Mouse (Mus musculus) CH12.LX (cell line): Measurements from ENCODE around the gene Cdk13. TPM values are rescaled to one million over a fixed set of nuclear protein-coding genes. Genes with fewer than 3 reads are reported as not detected.

ENCODE experiments used
- DNase-seq: peaks from one replicate; pipeline ENCODE4 v3.0.0-alpha.2; 2013; ENCODE audit errors: extremely low read depth
- H3K27ac ChIP-seq: 2 replicates; pipeline ENCODE4 v1.5.1; 2012; ENCODE audit warnings: low read depth, mild to moderate bottlenecking, control low read depth, moderate library complexity; ENCODE audit not compliant: insufficient read depth
- H3K27me3 ChIP-seq: replicated peaks from 2 replicates; pipeline ENCODE3; 2012; ENCODE audit warnings: inconsistent platforms
- H3K36me3 ChIP-seq, 2 experiments: replicated peaks in 1 of 2; 2 replicates each; pipeline versions ENCODE3 to v1.6.1; 2012; ENCODE audit warnings: inconsistent platforms in 1 of 2, low read length in 1 of 2, mild to moderate bottlenecking in 1 of 2, mixed read lengths in 1 of 2, moderate library complexity in 1 of 2; ENCODE audit not compliant: control insufficient read depth in 1 of 2, insufficient read depth in 1 of 2
- H3K4me1 ChIP-seq, 2 experiments: 2 replicates each; pipeline ENCODE4 v1.6.1; 2012; ENCODE audit warnings: inconsistent platforms in 1 of 2, moderate library complexity in 1 of 2; ENCODE audit not compliant: insufficient read depth in 2 of 2, control insufficient read depth in 1 of 2
- H3K4me2 ChIP-seq: 2 replicates; pipeline ENCODE4 v1.6.1; 2012; ENCODE audit warnings: low read depth, mild to moderate bottlenecking, control low read depth; ENCODE audit not compliant: poor library complexity, insufficient read depth, severe bottlenecking
- H3K4me3 ChIP-seq, 3 experiments: fragments of 150-350 bp in 1 of 3; sonication (generic) in 1 of 3; replicated peaks in 1 of 3; 2 replicates each; pipeline versions ENCODE3 to v1.5.1; 2011 to 2012; ENCODE audit warnings: low read depth in 2 of 3, low read length in 2 of 3, mild to moderate bottlenecking in 2 of 3, moderate library complexity in 2 of 3, control low read depth in 1 of 3, improper control_type of control experiment in 1 of 3, inconsistent platforms in 1 of 3, mixed read lengths in 1 of 3; ENCODE audit not compliant: poor library complexity in 1 of 3
- H3K79me2 ChIP-seq: replicated peaks from 2 replicates; pipeline ENCODE4 v1.6.1; 2012; ENCODE audit warnings: mild to moderate bottlenecking, moderate library complexity; ENCODE audit not compliant: control insufficient read depth, poor library complexity, insufficient read depth, severe bottlenecking; ENCODE audit errors: extremely low read depth
- H3K9ac ChIP-seq: 2 replicates; pipeline ENCODE4 v1.6.1; 2012; ENCODE audit warnings: low read depth, mild to moderate bottlenecking, control low read depth, moderate library complexity; ENCODE audit not compliant: insufficient read depth
- H3K9me3 ChIP-seq: replicated peaks from 2 replicates; pipeline ENCODE3; 2012; ENCODE audit warnings: low read length, inconsistent platforms, mixed read lengths
- CHD1 ChIP-seq: IDR thresholded peaks from 2 replicates; pipeline ENCODE4 v1.6.1; 2012; ENCODE audit warnings: low read depth, low read length, improper control_type of control experiment, inconsistent platforms
- CHD2 ChIP-seq: IDR thresholded peaks from 2 replicates; pipeline ENCODE4 v1.6.1; 2011; ENCODE audit warnings: low read length, improper control_type of control experiment
- CTCF ChIP-seq, 2 experiments: IDR thresholded peaks in 1 of 2; conservative IDR thresholded peaks in 1 of 2; 2 replicates each; pipeline ENCODE4 v1.5.1; 2011 to 2012; ENCODE audit warnings: low read depth in 2 of 2, low read length in 2 of 2, improper control_type of control experiment in 1 of 2, inconsistent platforms in 1 of 2, mild to moderate bottlenecking in 1 of 2, moderate library complexity in 1 of 2
- E2F4 ChIP-seq: IDR thresholded peaks from 2 replicates; pipeline ENCODE4 v1.6.1; 2011; ENCODE audit warnings: low read depth, low read length, improper control_type of control experiment; ENCODE audit not compliant: insufficient replicate concordance
- ELF1 ChIP-seq: IDR thresholded peaks from 2 replicates; pipeline ENCODE4 v1.6.1; 2014; ENCODE audit warnings: low read depth, mild to moderate bottlenecking, inconsistent platforms, low read length, improper control_type of control experiment
- EP300 ChIP-seq: IDR thresholded peaks from 2 replicates; pipeline ENCODE4 v1.6.1; 2011; ENCODE audit warnings: low read length, improper control_type of control experiment
- GABPA ChIP-seq: IDR thresholded peaks from 2 replicates; pipeline ENCODE4 v1.6.1; 2012; ENCODE audit warnings: low read depth, low read length, improper control_type of control experiment, inconsistent platforms; ENCODE audit not compliant: insufficient replicate concordance
- JUN ChIP-seq: IDR thresholded peaks from 2 replicates; pipeline ENCODE4 v1.6.1; 2011; ENCODE audit warnings: low read depth, mild to moderate bottlenecking, low read length, improper control_type of control experiment, moderate library complexity; ENCODE audit not compliant: insufficient read depth
- MAFK ChIP-seq: IDR thresholded peaks from 2 replicates; pipeline ENCODE4 v1.6.1; 2011; ENCODE audit warnings: low read length, improper control_type of control experiment; ENCODE audit not compliant: insufficient replicate concordance
- MAX ChIP-seq: IDR thresholded peaks from 2 replicates; pipeline ENCODE4 v1.6.1; 2011; ENCODE audit warnings: low read length, improper control_type of control experiment
- MXI1 ChIP-seq: IDR thresholded peaks from 2 replicates; pipeline ENCODE4 v1.6.1; 2011; ENCODE audit warnings: mild to moderate bottlenecking, low read depth, low read length, improper control_type of control experiment
- POLR2A ChIP-seq: IDR thresholded peaks from 2 replicates; pipeline ENCODE4 v1.6.1; 2011; ENCODE audit warnings: low read depth, mild to moderate bottlenecking, improper control_type of control experiment, low read length
- POLR2AphosphoS2 ChIP-seq: IDR thresholded peaks from 2 replicates; pipeline ENCODE4 v1.6.1; 2011; ENCODE audit warnings: low read depth, low read length, improper control_type of control experiment
- RCOR1 ChIP-seq: conservative IDR thresholded peaks from 2 replicates; pipeline ENCODE4 v1.6.1; 2012; ENCODE audit warnings: low read depth, mild to moderate bottlenecking, inconsistent platforms, low read length, improper control_type of control experiment
- TBP ChIP-seq: conservative IDR thresholded peaks from 2 replicates; pipeline ENCODE4 v1.6.1; 2011; ENCODE audit warnings: low read depth, low read length, improper control_type of control experiment
- USF1 ChIP-seq: IDR thresholded peaks from 2 replicates; pipeline ENCODE4 v1.6.1; 2014; ENCODE audit warnings: low read depth, mild to moderate bottlenecking, inconsistent platforms, low read length, improper control_type of control experiment
- USF2 ChIP-seq: conservative IDR thresholded peaks from 2 replicates; pipeline ENCODE4 v1.6.1; 2011; ENCODE audit warnings: low read depth, low read length, improper control_type of control experiment
- ZMIZ1 ChIP-seq: IDR thresholded peaks from 2 replicates; pipeline ENCODE4 v1.6.1; 2012; ENCODE audit warnings: low read depth, mild to moderate bottlenecking, inconsistent platforms, low read length, improper control_type of control experiment
- dilution Hi-C: fragments of 300-500 bp; cut with MboI; formaldehyde crosslinking; loops from 2 replicates; pipeline ENCODE4 v1.14.3; 2020; ENCODE audit warnings: low sequenced_read_pairs; ENCODE audit not compliant: extremely low pct_unique_long_range_greater_than_20kb, extremely low pct_ligation_motif_present
- in situ Hi-C: fragments of 300-500 bp; cut with MboI; formaldehyde crosslinking; loops from 3 replicates; pipeline ENCODE4 v1.14.3; 2019; ENCODE audit warnings: low sequenced_read_pairs, low pct_ligation_motif_present, low pct_unique_long_range_greater_than_20kb, mixed read lengths
- polyA plus RNA-seq: library from polyadenylated mRNA; unstranded; fragments of >175 nt; gene quantifications from 2 replicates; pipeline ENCODE4 v1.2.1, GENCODE M21; 2012; ENCODE audit warnings: low read depth; ENCODE audit not compliant: insufficient read length
- total RNA-seq, 2 experiments: library from RNA; depleted of rRNA; stranded (reverse); fragments of 300-350 nt in 1 of 2; fragments of >200 nt in 1 of 2; gene quantifications; 2 replicates each; pipeline ENCODE4 v1.2.3; 2012 to 2014

The Cdk13 gene
- total and polyA plus RNA-seq, 3 experiments = 19.8 to 27.3 (median 20.1) TPM

GRCm38 (mm10) chr13:17717357-17717756 lies 87.5 kb downstream of the Cdk13 start:
- no peak overlapping the region for H3K4me3 ChIP-seq
- H3K36me3 ChIP-seq = peaks cover 25 to 54% of the 10 kb centered on the region in 2 experiments
- no peak overlapping the region for H3K9ac ChIP-seq
- H3K27me3 ChIP-seq = no peaks in the 10 kb centered on the region
- DNase-seq = no peak
- no peak overlapping the region for H3K4me2 ChIP-seq
- dilution Hi-C loops (no loop called here), in situ Hi-C loops (no loop called here)
- no peaks in the 10 kb centered on the region for H3K79me2 ChIP-seq
- no peaks in the 10 kb centered on the region for H3K4me1 ChIP-seq
- no peaks in the 10 kb centered on the region for H3K9me3 ChIP-seq
- TF ChIP-seq ZMIZ1 = no peak
- TF ChIP-seq MAFK = no peak
- TF ChIP-seq POLR2A = no peak
- TF ChIP-seq GABPA = no peak
- no peak for TF ChIP-seq TBP
- TF ChIP-seq USF2 = no peak
- no peak for TF ChIP-seq POLR2AphosphoS2
- TF ChIP-seq E2F4 = no peak
- TF ChIP-seq, all 38 proteins: peak for 0
- no peak overlapping the region for H3K27ac ChIP-seq

- Histone ChIP-seq H3K79me2 (no peaks in the 10 kb centered on the region), H3K4me1 (no peaks in the 10 kb centered on the region), H3K4me2 (no peak overlapping the region), H3K27me3 (no peaks in the 10 kb centered on the region), H3K36me3 (peaks cover 0 to 17% of the 10 kb centered on the region in 2 experiments), H3K4me3 (no peak overlapping the region), H3K9me3 (no peaks in the 10 kb centered on the region), H3K9ac (no peak overlapping the region), H3K27ac (no peak overlapping the region)
- in situ Hi-C loops (no loop called here), dilution Hi-C loops (no loop called here)
- TF ChIP-seq JUN (no peak), ELF1 (no peak), RCOR1 (no peak), CHD2 (no peak), CTCF (conservative IDR thresholded peaks at IDR 0.05 in 1 of 2, IDR thresholded peaks at IDR 0.05 in 1 of 2; ENCODE audit: low read depth in 2 of 2, low read length in 2 of 2) (no peak), EP300 (no peak), USF1 (no peak), MXI1 (no peak), GABPA (no peak), MAFK (no peak), POLR2A (no peak), MAX (no peak), CHD1 (no peak)
- DNase-seq = no peak
Observed at GRCm38 (mm10) chr13:17708784-17709311, 96.0 kb downstream of the Cdk13 start.
